In the genomic region with DNA sequence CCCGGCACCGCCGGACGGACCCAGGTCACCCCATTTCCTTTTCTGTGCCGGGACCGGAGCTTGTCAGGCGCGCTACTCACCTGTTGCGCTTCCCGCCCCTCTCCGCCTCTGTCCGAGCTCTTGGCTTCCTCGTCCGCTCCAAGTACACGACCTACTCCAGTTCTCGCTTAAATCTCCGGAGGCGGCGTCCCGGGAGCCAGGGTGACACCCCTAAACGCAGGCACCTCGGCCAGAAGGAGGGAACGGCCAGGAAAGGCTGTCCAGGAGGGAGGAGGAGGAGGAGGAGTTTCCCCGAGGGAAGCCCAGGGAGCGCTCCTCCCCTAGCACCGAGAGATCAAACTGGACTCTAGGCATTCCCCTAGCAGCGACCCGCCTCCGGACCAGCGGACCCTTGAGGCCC, we compare ENCODE assay signal across 8 mouse cellular contexts. TPM values are rescaled to one million over a fixed set of nuclear protein-coding genes. Genes with fewer than 3 reads are reported as not detected.
A peak's percentile ranks its signal among the peaks of the same experiment; 100 is the strongest.
DNase-seq lines count a peak whose midpoint lies in the region; ATAC-seq and TF ChIP-seq lines count a peak whose summit lies in the region.

A gene (minus strand): TSS at position 257 of the 400 bp plus-strand sequence.

- H3K9ac ChIP-seq in forebrain, embryonic 14.5 days (ENCODE audit: low read length): peak within 1 kb of the TSS; percentile 32; the same call in 1 of the 2 replicates
- peak within 1 kb of the TSS; percentile 43 for H3K9ac ChIP-seq in lung, embryonic 14.5 days

- DNase-seq in forebrain, embryonic 14.5 days (ENCODE audit: low spot score): no peak
- DNase-seq in kidney, adult 9 months: peak; percentile 93
- peak; percentile 57 for DNase-seq in lung, embryonic 14.5 days
- no peak for DNase-seq in left cerebral cortex, adult 8-10 months (ENCODE audit: low spot score in 2 of 2)
- DNase-seq in right cerebral cortex, adult 18-20 months: no peak

- H3K9me3 ChIP-seq in erythroblast, embryonic 14.5 days (ENCODE audit: control insufficient read depth, low read length): no peaks in the 10 kb centered on the region
- H3K9me3 ChIP-seq in forebrain, embryonic 14.5 days (replicated peaks; ENCODE audit: control insufficient read depth, low read length): no peaks in the 10 kb centered on the region
- no peaks in the 10 kb centered on the region for H3K9me3 ChIP-seq in lung, embryonic 14.5 days (ENCODE audit: low read depth, low read length)

- ATAC-seq in erythroblast, adult 5-6 weeks (replicated peaks; ENCODE audit: low FRiP score, poor library complexity, severe bottlenecking): no peak
- ATAC-seq in forebrain, embryonic 14.5 days: no peak
- peak; percentile 59 for ATAC-seq in lung, embryonic 14.5 days (ENCODE audit: insufficient read depth)

- no peaks in the 10 kb centered on the region for H3K4me1 ChIP-seq in erythroblast, embryonic 14.5 days (ENCODE audit: control insufficient read depth)
- H3K4me1 ChIP-seq in forebrain, embryonic 14.5 days (ENCODE audit: control insufficient read depth, insufficient read depth, low read length): no peaks in the 10 kb centered on the region
- no peaks in the 10 kb centered on the region for H3K4me1 ChIP-seq in lung, embryonic 14.5 days (ENCODE audit: insufficient read depth)
- H3K4me1 ChIP-seq in small intestine, adult 2 months (ENCODE audit: control insufficient read depth, insufficient read depth, insufficient read length, low read length): peaks cover 27% of the 10 kb centered on the region; the same call in 1 of the 2 replicates

- H3K4me3 ChIP-seq in erythroblast, embryonic 14.5 days (replicated peaks): peak within 1 kb of the TSS; percentile 14
- H3K4me3 ChIP-seq in forebrain, embryonic 14.5 days (ENCODE audit: low read depth, low read length): peak within 1 kb of the TSS; percentile 25
- peak within 1 kb of the TSS; percentile 40 for H3K4me3 ChIP-seq in lung, embryonic 14.5 days (ENCODE audit: low read depth, low read length)
- peak within 1 kb of the TSS; percentile 92 for H3K4me3 ChIP-seq in small intestine, adult 2 months (ENCODE audit: low read depth, low read length)

- TF ChIP-seq CTCF in lung, embryonic 14.5 days (IDR thresholded peaks at IDR 0.05; ENCODE audit: low read depth): no peak
- TF ChIP-seq CTCF in small intestine, adult 2 months (IDR thresholded peaks at IDR 0.05; ENCODE audit: extremely low read depth, insufficient read length, insufficient replicate concordance, low read depth, low read length): no peak; the same call in 1 of the 2 replicates

- no peaks in the 10 kb centered on the region for H3K36me3 ChIP-seq in erythroblast, embryonic 14.5 days (ENCODE audit: control insufficient read depth)
- no peaks in the 10 kb centered on the region for H3K36me3 ChIP-seq in forebrain, embryonic 14.5 days (ENCODE audit: control insufficient read depth, insufficient read depth, low read length)
- H3K36me3 ChIP-seq in lung, embryonic 14.5 days (ENCODE audit: insufficient read depth): no peaks in the 10 kb centered on the region
- no peaks in the 10 kb centered on the region for H3K36me3 ChIP-seq in small intestine, adult 2 months (ENCODE audit: control insufficient read depth, insufficient read depth, low read length)

- H3K4me2 ChIP-seq in forebrain, embryonic 14.5 days (ENCODE audit: low read length): peak within 1 kb of the TSS; percentile 53
- peak within 1 kb of the TSS; percentile 66 for H3K4me2 ChIP-seq in lung, embryonic 14.5 days

- TF ChIP-seq POLR2A in small intestine, adult 2 months (IDR thresholded peaks at IDR 0.05; ENCODE audit: low read depth, low read length): peak; percentile 96

- no peak within 1 kb of the TSS for H3K27ac ChIP-seq in forebrain, embryonic 14.5 days (ENCODE audit: low read depth, low read length)
- H3K27ac ChIP-seq in lung, embryonic 14.5 days (ENCODE audit: low read depth): no peak within 1 kb of the TSS
- peak within 1 kb of the TSS; percentile 86 for H3K27ac ChIP-seq in small intestine, adult 2 months (ENCODE audit: insufficient read depth, low read depth, low read length)

- peaks cover 26% of the 10 kb centered on the region for H3K27me3 ChIP-seq in erythroblast, embryonic 14.5 days (ENCODE audit: control insufficient read depth)
- H3K27me3 ChIP-seq in forebrain, embryonic 14.5 days (replicated peaks; ENCODE audit: control insufficient read depth, insufficient read depth, low read length): peaks cover 34% of the 10 kb centered on the region
- peaks cover 32% of the 10 kb centered on the region for H3K27me3 ChIP-seq in lung, embryonic 14.5 days (ENCODE audit: insufficient read depth, low read length)
- H3K27me3 ChIP-seq in small intestine, adult 2 months (ENCODE audit: control insufficient read depth, insufficient read depth, low read length): no peaks in the 10 kb centered on the region

- WGBS in forebrain, embryonic 14.5 days: under 1% methylated on average over 30 of the region's 30 CpGs
- WGBS in lung, embryonic 14.5 days: under 1% methylated on average over 30 of the region's 30 CpGs
- WGBS in small intestine, adult 2 months: 2% methylated on average over 30 of the region's 30 CpGs

RNA-seq across cellular contexts. Expression of the gene that starts here (rescaled TPM):
- polyA plus RNA-seq in erythroblast, embryonic 14.5 days (2012): 0.02 TPM in 1 of 2 replicates, not detected in the other
- not detected in 2 replicates for total RNA-seq in erythroblast, adult 5-6 weeks (2015; ENCODE audit: low replicate concordance)
- total RNA-seq in erythroblast, adult 5-6 weeks (2017; ENCODE audit: low replicate concordance): not detected in 2 replicates
- polyA plus RNA-seq in forebrain, embryonic 14.5 days (2014; fragmentation: Nextera tagmentation; extraction: Ambion mirVana): not detected in 2 replicates
- polyA plus RNA-seq in lung, embryonic 14.5 days (2014; fragmentation: Nextera tagmentation; extraction: Ambion mirVana): 6.4 and 7.4 TPM in 2 replicates
- polyA plus RNA-seq in small intestine, adult 2 months (2012; rRNA removed): 39.8 and 71.1 TPM in 2 replicates
- total RNA-seq in left cerebral cortex, adult 8-10 months (2022): under 1 TPM in 1 of 4 experiments, not detected in 3; 0.32 TPM

Comparison
In these comparisons a context has a peak if more than half of its experiments do, and no peak if none do; other contexts are left out.
1. H3K4me3 ChIP-seq: peak in every context shown above with its lines; median percentile 92 in small intestine, adult 2 months; 40 in lung, embryonic 14.5 days; 25 in forebrain, embryonic 14.5 days; 14 in erythroblast, embryonic 14.5 days.
2. DNase-seq: peak in kidney, adult 9 months (single experiment) and lung, embryonic 14.5 days (single experiment); none in forebrain, embryonic 14.5 days (single experiment), left cerebral cortex, adult 8-10 months (0 of 2) and right cerebral cortex, adult 18-20 months (single experiment).